Mouse (Mus musculus) spleen, adult 12 weeks (tissue): Measurements from ENCODE around the gene Dcakd.

Experiments used
- DNase-seq: peaks from one replicate; pipeline ENCODE4 v3.0.0; 2022; ENCODE audit warnings: low spot score

The Dcakd gene

GRCm38 (mm10) chr11:103005254-103005981 is 22.7 kb downstream of the Dcakd start:
- DNase-seq = no peak

- DNase-seq = no peak
Observed at GRCm38 (mm10) chr11:103004852-103005251, 23.3 kb downstream of the Dcakd start.

GRCm38 (mm10) chr11:103003210-103003609 is 24.9 kb downstream of the Dcakd start:
- no peak for DNase-seq

- DNase-seq = no peak
Observed at GRCm38 (mm10) chr11:103001063-103001462, 27.1 kb downstream of the Dcakd start.

DNA sequence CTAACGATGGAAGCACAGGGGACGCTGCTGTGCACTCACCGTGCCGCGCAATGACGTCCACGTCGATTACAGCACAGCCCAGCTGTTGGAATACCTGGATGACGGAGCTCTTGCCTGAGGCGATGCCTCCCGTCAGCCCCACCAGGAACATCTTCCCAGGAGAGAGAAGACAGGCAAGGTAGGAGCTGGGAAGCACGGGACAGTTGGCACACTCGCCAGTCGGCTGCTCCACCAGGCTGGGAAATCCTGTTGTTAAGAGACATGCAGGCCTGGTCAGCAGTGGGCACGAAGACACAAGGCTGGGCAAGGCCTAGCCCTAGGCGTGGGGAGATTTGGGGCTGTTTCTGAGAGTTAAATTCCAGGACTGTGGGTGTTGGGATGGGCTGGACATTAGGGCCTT is 28.0 kb downstream of the Dcakd start:
- no peak for DNase-seq

DNA sequence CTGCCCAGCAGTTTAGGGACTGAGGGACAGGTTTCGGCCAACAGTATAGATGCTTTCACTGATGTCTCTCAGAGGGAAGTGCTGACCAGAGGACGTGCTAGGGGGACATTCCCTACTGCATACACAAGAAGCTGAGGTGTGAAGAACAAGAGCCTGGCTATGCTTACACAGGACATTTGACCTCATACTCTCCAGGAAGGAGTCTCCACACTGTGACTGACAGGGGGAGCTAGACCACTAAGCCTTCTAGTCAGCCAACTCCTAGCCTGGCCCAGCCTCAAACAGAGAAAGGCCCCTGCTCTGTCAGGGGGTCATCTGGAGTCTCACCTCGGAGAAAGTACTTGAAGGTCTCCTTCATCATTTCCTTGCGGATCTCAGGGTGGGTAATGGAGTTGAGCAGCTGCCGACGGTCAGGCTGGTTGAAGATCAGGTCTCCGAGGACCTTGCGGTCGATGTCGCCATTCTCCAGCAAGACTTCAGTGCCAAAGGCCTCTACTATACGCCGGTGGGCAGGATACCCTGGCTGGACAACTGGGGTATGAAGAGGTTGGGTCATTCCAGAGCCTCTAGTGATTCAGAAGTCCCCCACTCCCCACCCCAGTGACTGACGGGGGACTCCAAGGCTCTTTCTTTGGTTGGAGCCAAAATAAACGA is 28.7 kb downstream of the Dcakd start:
- no peak for DNase-seq

GRCm38 (mm10) chr11:102998577-102999316 is 29.4 kb downstream of the Dcakd start:
- DNase-seq = no peak

GRCm38 (mm10) chr11:102998254-102998576 is 29.9 kb downstream of the Dcakd start:
- no peak for DNase-seq

DNA sequence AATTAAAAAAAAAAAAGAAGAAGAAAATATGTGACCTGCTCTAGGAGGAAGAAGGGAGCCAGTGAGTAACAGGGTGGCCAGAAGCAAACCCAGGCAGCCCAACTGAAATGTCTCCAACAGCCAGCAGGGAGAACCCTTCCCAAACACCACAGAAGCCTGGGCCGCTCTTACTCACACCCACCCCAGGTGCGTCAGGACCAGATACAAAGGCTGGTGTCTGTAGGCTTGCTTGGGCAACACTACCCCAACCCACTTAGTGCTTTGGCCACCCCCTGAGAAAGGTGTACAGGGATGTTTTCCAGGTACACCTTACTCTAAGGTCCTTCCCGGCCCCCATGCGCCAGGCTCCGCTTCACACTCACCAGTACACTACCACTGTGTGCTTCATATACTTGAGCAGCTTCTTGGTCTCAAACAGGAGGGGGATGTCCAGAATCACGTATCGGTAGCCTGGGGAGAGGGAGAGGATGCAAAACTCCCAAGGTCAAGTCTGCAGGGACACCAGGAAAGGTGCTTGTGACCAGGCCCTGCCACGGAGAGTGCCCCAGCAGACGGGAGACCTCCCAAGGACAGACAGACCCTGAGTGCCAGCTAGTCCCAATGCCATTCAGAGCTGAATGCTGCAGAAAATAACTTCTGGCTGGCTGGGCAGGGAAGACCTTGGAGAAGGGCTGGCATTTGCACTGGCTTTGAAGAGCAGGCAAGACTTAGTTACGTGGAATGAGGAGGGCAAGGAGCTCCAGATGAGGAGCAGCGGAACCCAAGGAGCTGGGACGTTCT is 31.0 kb downstream of the Dcakd start:
- DNase-seq = no peak

DNA sequence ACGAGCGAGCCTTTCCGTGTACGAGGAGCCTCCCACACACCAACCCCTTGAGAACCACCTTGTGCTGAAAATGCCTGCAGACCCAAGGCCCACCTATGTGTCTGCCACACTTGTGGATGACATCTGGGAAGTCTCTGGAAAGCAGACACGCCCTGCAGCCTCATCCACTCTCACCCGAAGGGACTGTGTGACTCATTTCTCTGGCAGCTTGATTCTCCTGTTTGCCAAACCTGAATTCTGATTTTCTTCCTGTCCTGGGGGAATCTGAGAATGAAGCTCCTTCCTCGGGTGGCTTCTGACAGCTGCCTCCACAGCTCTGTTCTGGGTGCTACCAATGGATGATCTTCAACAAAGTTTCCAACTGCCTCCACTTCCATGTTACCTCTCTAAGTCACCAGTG is 31.7 kb downstream of the Dcakd start:
- DNase-seq = no peak

DNA sequence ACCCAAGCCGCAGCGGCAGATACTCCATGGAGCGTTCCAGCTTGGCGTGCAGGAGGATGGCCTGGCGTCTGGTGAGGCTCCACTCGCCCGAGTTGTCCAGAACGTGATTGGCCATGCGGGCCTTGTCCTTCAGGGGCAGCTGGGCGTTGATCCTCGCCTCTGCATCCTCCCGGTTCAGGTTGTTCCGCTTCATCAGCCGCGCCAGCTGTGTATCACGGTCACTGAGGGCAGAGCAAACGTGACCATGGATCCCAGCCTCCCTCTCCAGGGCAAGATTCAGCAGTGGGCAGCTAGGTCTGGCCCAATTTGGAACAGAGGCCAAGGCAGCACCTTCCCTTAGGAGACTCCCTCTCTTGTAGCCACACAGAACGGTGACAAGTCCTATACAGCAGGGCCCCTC is 33.2 kb downstream of the Dcakd start:
- no peak for DNase-seq

GRCm38 (mm10) chr11:102993420-102994029 is 34.6 kb downstream of the Dcakd start:
- DNase-seq = no peak

- DNase-seq = peak; percentile 47
Observed at GRCm38 (mm10) chr11:102992940-102993339, 35.2 kb downstream of the Dcakd start.

DNA sequence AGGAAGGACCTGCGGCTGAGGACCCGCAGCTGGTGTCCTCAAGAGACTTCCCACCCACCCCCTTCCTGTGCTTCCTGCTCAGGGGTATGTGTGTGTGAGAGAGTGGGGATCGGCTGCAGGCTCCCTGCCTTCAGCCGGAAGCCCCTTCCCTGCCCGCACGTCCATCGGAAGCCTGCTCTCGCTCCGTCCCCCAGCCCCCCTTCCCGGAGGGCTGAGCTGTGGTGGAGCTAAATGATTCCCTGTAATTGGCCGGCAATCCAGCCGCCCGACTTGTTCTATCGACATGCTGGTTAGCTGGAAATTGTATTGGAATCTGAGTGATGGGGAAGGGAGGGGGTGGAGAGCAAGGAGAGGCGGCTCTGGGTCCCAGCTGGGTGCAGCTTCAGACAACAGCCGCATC is 36.5 kb downstream of the Dcakd start:
- no peak for DNase-seq

DNA sequence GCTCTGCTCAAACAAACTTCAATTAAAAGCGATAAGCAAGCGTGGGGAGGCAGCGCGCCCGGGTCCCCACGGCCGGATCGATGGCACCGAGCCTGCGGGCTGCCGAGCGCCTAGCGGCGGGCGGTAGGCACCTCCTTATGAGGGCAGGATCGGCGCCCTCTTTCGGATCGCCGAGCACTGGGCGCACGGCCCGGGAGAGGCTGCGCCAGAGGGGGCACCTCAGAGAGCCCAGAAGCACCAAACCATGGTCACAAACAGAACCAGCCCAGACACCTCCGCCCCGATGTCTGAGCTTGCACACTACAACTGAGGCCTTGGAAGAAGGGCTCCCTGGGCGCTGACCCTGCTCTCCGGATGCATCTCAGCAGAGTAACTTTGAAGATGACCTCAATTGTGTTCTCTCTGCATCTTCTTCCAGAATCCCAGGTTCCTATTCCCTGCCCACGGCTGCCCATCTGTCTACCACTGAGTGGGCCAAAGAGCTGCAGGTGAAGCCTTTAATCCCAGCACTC is 37.9 kb downstream of the Dcakd start:
- no peak for DNase-seq

DNA sequence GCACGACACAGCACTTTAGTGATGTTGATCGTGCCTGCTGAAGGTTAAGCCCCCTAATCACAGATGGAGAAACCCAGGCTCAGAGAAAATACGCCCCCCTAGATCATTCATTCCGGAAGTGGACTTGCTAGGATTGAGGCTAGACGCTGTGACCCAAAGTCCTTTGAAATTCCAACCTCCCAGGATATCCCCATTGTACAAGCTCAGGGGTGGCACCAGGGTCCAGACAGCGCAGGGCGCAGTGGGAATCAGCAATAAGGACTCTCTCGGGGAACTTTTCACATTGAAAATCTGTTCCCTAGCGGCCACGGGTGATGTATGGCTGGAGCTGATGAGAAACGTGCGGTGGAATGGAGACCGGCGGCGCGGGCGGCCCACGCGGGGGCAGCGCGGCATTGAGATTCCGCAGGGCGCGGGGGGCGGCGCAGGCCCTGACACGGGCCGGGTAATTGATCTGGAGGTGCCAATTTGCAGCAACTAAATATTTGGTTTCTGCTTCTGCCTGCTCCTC is 38.4 kb downstream of the Dcakd start:
- DNase-seq = no peak

DNA sequence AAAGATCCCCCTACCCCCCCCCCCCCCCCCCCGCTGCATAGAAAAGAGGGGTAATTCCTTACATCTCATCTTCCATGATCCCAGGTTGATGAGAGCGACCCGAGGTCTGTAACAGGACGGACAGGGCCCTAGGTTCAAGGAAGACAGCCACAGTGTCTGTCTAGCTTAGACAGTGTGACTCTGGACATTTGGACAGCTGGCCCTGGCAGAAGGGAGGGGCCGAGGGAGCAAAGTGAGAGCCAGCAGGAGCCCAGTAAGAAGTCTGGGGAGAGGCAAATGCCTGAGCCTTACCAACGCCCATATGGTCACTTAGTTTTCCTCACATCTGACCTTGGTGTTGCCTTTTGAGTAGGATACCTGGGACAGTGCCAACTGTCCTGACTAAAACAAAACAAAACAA is 43.0 kb downstream of the Dcakd start:
- no peak for DNase-seq

GRCm38 (mm10) chr11:102984615-102985014 is 43.5 kb downstream of the Dcakd start:
- no peak for DNase-seq

- DNase-seq = no peak
Observed at GRCm38 (mm10) chr11:102984086-102984485, 44.0 kb downstream of the Dcakd start.

DNA sequence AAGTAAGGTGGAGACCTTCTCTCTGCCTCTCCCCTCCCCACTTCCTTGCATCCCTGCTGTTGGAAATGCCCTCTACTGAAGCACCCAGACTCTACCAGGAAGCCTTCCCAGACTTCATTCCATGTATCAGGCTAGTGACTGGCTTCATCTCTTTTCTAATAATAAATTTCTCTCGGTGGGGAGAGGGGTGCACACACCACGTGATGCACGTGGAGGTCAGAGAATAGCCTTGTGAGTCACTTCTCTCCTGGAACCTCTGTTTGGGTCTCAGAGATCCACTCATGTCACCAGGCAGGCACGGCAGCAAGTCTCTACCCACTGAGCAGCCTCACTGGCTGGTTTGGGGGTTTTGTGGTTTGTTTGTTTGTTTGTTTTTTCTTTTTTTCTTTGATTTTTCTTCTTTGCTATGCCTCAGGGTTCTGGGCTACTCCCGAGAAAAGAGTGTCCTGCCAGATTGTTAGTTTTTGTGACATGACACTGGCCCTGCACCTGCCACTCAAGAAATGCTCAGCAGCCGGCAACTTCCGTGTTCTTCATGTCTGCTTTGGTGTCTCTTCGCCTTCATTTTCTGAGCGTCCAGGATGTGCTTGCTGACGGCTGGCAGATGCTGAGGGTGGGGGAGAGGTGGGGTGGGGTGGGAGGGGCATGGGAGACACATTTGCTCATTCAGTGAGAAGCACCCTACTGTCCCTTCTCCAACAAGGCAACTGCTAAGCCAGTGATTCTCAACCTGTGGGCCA is 46.8 kb downstream of the Dcakd start:
- no peak for DNase-seq
